Mouse (Mus musculus) midbrain, embryonic 12.5 days (tissue): ENCODE results near the gene Apoc2. TPM values are rescaled to one million over a fixed set of nuclear protein-coding genes. Genes with fewer than 3 reads are reported as not detected.
"Not testable (repeated sequence)": the region's sequence is repeated elsewhere in the genome, so short reads cannot be mapped to it uniquely, and the experiment has no call there.

Experiments
- ATAC-seq: fragments of 200-750 bp; cut with Nextera tagmentation; 2 replicates; pipeline ENCODE4 v1.8.0; 2017; ENCODE audit warnings: low read depth, moderate TSS enrichment, moderate library complexity; ENCODE audit not compliant: low FRiP score
- H3K27ac ChIP-seq: fragments of 300-500 bp; sonication (generic); replicated peaks from 2 replicates; pipeline ENCODE4 v1.5.1; 2016; ENCODE audit warnings: mild to moderate bottlenecking
- H3K27me3 ChIP-seq: fragments of 300-500 bp; sonication (generic); 2 replicates; pipeline ENCODE4 v1.6.1; 2016; ENCODE audit warnings: mild to moderate bottlenecking
- H3K36me3 ChIP-seq: fragments of 300-500 bp; sonication (generic); 2 replicates; pipeline ENCODE4 v1.6.1; 2016
- H3K4me1 ChIP-seq: fragments of 300-500 bp; sonication (generic); 2 replicates; pipeline ENCODE4 v1.6.1; 2016
- H3K4me2 ChIP-seq: fragments of 300-500 bp; sonication (generic); replicated peaks from 2 replicates; pipeline ENCODE4 v1.6.1; 2016; ENCODE audit warnings: mild to moderate bottlenecking, moderate library complexity
- H3K4me3 ChIP-seq: fragments of 300-500 bp; sonication (generic); 2 replicates; pipeline ENCODE4 v1.5.1; 2016; ENCODE audit warnings: mild to moderate bottlenecking
- H3K9ac ChIP-seq: fragments of 300-500 bp; sonication (generic); replicated peaks from 2 replicates; pipeline ENCODE4 v1.6.1; 2016; ENCODE audit warnings: mild to moderate bottlenecking, moderate library complexity
- H3K9me3 ChIP-seq: fragments of 300-500 bp; sonication (generic); 2 replicates; pipeline ENCODE4 v1.6.1; 2016; ENCODE audit warnings: mild to moderate bottlenecking
- WGBS: fragments of 180-500 bp; shearing (Covaris S2); methylation state at CpG from one replicate; pipeline ENCODE4 v1.1.7; 2016; 5-methylcytosine and 5-hydroxymethylcytosine counted together
- polyA plus RNA-seq: library from polyadenylated mRNA; unstranded; fragments of >200 nt; fragmentation: Nextera tagmentation; extraction: Ambion mirVana; gene quantifications from 2 replicates; pipeline ENCODE4 v1.2.1, GENCODE M21; 2016

The Apoc2 gene
- polyA plus RNA-seq, 1 experiment from 2014 or later, result not detected

GRCm38 (mm10) chr7:19686927-19687583, 9.3 kb upstream of the Apoc2 start:
- not testable (repeated sequence) for H3K4me2 ChIP-seq, H3K27me3 ChIP-seq, H3K9ac ChIP-seq, H3K27ac ChIP-seq, H3K4me1 ChIP-seq, H3K36me3 ChIP-seq, H3K4me3 ChIP-seq, ATAC-seq, H3K9me3 ChIP-seq
- 80% methylated on average over 8 of the region's 8 CpGs for WGBS

- H3K36me3 ChIP-seq, result no peaks in the 10 kb centered on the region
- 92% methylated on average over 6 of the region's 6 CpGs for WGBS
- no peaks in the 10 kb centered on the region for H3K4me1 ChIP-seq
- H3K4me2 ChIP-seq, result no peak overlapping the region
- no peaks in the 10 kb centered on the region for H3K9me3 ChIP-seq
- no peak overlapping the region for H3K4me3 ChIP-seq
- H3K27ac ChIP-seq, result no peak overlapping the region
- ATAC-seq, result no peak
- H3K27me3 ChIP-seq, result no peaks in the 10 kb centered on the region
- no peak overlapping the region for H3K9ac ChIP-seq
Measured at GRCm38 (mm10) chr7:19686521-19686920, 8.8 kb upstream of the Apoc2 start.

GRCm38 (mm10) chr7:19685374-19685773, 7.6 kb upstream of the Apoc2 start:
- 68% methylated on average over 4 of the region's 4 CpGs for WGBS
- ATAC-seq, result no peak
- H3K4me3 ChIP-seq, result no peak overlapping the region
- H3K9ac ChIP-seq, result no peak overlapping the region
- no peaks in the 10 kb centered on the region for H3K4me1 ChIP-seq
- no peak overlapping the region for H3K4me2 ChIP-seq
- no peak overlapping the region for H3K27ac ChIP-seq
- no peaks in the 10 kb centered on the region for H3K9me3 ChIP-seq
- H3K27me3 ChIP-seq, result no peaks in the 10 kb centered on the region
- H3K36me3 ChIP-seq, result no peaks in the 10 kb centered on the region

GRCm38 (mm10) chr7:19683771-19684201, 6.0 kb upstream of the Apoc2 start:
- Histone ChIP-seq H3K9me3 (no peaks in the 10 kb centered on the region), H3K4me1 (no peaks in the 10 kb centered on the region), H3K36me3 (no peaks in the 10 kb centered on the region), H3K4me3 (no peak overlapping the region), H3K9ac (no peak overlapping the region), H3K27me3 (no peaks in the 10 kb centered on the region), H3K4me2 (no peak overlapping the region), H3K27ac (no peak overlapping the region)
- no peak for ATAC-seq
- 87% methylated on average over 6 of the region's 6 CpGs for WGBS

GRCm38 (mm10) chr7:19682979-19683378, 5.2 kb upstream of the Apoc2 start:
- H3K4me1 ChIP-seq, result no peaks in the 10 kb centered on the region
- 83% methylated on average over 3 of the region's 3 CpGs for WGBS
- H3K36me3 ChIP-seq, result no peaks in the 10 kb centered on the region
- no peaks in the 10 kb centered on the region for H3K27me3 ChIP-seq
- no peak for ATAC-seq
- no peak overlapping the region for H3K27ac ChIP-seq
- H3K9me3 ChIP-seq, result no peaks in the 10 kb centered on the region
- H3K4me2 ChIP-seq, result no peak overlapping the region
- H3K9ac ChIP-seq, result no peak overlapping the region
- H3K4me3 ChIP-seq, result no peak overlapping the region

GRCm38 (mm10) chr7:19681202-19681694, 3.5 kb upstream of the Apoc2 start, which contains the start of the genes Gm44805 and Apoc4:
TSS of gene Gm44805 (minus strand) at chr7:19681423.
TSS of gene Apoc4 (minus strand) at chr7:19681479.
- no peak within 1 kb of the TSS for H3K4me3 ChIP-seq
- no peaks in the 10 kb centered on the region for H3K27me3 ChIP-seq
- H3K4me2 ChIP-seq, result no peak within 1 kb of the TSS
- H3K9me3 ChIP-seq, result no peaks in the 10 kb centered on the region
- H3K27ac ChIP-seq, result no peak within 1 kb of the TSS
- 61% methylated on average over 8 of the region's 8 CpGs for WGBS
- ATAC-seq, result no peak
- no peaks in the 10 kb centered on the region for H3K36me3 ChIP-seq
- H3K9ac ChIP-seq, result no peak within 1 kb of the TSS
- H3K4me1 ChIP-seq, result no peaks in the 10 kb centered on the region

- WGBS, result 87% methylated on average over 2 of the region's 2 CpGs
- Histone ChIP-seq H3K27me3 (no peaks in the 10 kb centered on the region), H3K4me1 (no peaks in the 10 kb centered on the region), H3K4me3 (no peak overlapping the region), H3K9ac (no peak overlapping the region), H3K9me3 (no peaks in the 10 kb centered on the region), H3K36me3 (no peaks in the 10 kb centered on the region), H3K4me2 (no peak overlapping the region), H3K27ac (no peak overlapping the region)
- ATAC-seq, result no peak
Measured at GRCm38 (mm10) chr7:19680702-19681101, 3.0 kb upstream of the Apoc2 start.

GRCm38 (mm10) chr7:19678901-19679300, 1.2 kb upstream of the Apoc2 start:
- H3K27me3 ChIP-seq, result no peaks in the 10 kb centered on the region
- H3K4me1 ChIP-seq, result no peaks in the 10 kb centered on the region
- H3K9ac ChIP-seq, result no peak overlapping the region
- no peak overlapping the region for H3K4me3 ChIP-seq
- H3K36me3 ChIP-seq, result no peaks in the 10 kb centered on the region
- ATAC-seq, result no peak
- no peaks in the 10 kb centered on the region for H3K9me3 ChIP-seq
- WGBS, result 82% methylated on average over 3 of the region's 3 CpGs
- H3K27ac ChIP-seq, result no peak overlapping the region
- H3K4me2 ChIP-seq, result no peak overlapping the region

- 82% methylated on average over 1 of the region's 1 CpGs for WGBS
- no peaks in the 10 kb centered on the region for H3K4me1 ChIP-seq
- no peak overlapping the region for H3K4me2 ChIP-seq
- no peak overlapping the region for H3K4me3 ChIP-seq
- no peak overlapping the region for H3K9ac ChIP-seq
- H3K27me3 ChIP-seq, result no peaks in the 10 kb centered on the region
- H3K36me3 ChIP-seq, result no peaks in the 10 kb centered on the region
- H3K9me3 ChIP-seq, result no peaks in the 10 kb centered on the region
- no peak for ATAC-seq
- no peak overlapping the region for H3K27ac ChIP-seq
Measured at GRCm38 (mm10) chr7:19676662-19677061, 1.1 kb downstream of the Apoc2 start.

- Histone ChIP-seq H3K9ac (no peak overlapping the region), H3K9me3 (no peaks in the 10 kb centered on the region), H3K4me3 (no peak overlapping the region), H3K27me3 (no peaks in the 10 kb centered on the region), H3K4me2 (no peak overlapping the region), H3K36me3 (no peaks in the 10 kb centered on the region), H3K27ac (no peak overlapping the region), H3K4me1 (no peaks in the 10 kb centered on the region)
- no peak for ATAC-seq
- WGBS, result 82% methylated on average over 10 of the region's 10 CpGs
Measured at GRCm38 (mm10) chr7:19675824-19676223, 1.9 kb downstream of the Apoc2 start.

GRCm38 (mm10) chr7:19673083-19673699, 4.5 kb downstream of the Apoc2 start:
- ATAC-seq, result no peak
- Histone ChIP-seq H3K36me3 (no peaks in the 10 kb centered on the region), H3K27ac (no peak overlapping the region), H3K4me3 (no peak overlapping the region), H3K9ac (no peak overlapping the region), H3K27me3 (no peaks in the 10 kb centered on the region), H3K9me3 (no peaks in the 10 kb centered on the region), H3K4me1 (peaks cover 5% of the 10 kb centered on the region; the same call in 1 of the 2 replicates), H3K4me2 (no peak overlapping the region)
- WGBS, result 67% methylated on average over 14 of the region's 14 CpGs

GRCm38 (mm10) chr7:19671511-19671910, 6.2 kb downstream of the Apoc2 start:
- WGBS, result 67% methylated on average over 10 of the region's 10 CpGs
- Histone ChIP-seq H3K36me3 (no peaks in the 10 kb centered on the region), H3K4me3 (no peak overlapping the region), H3K4me2 (no peak overlapping the region), H3K27me3 (0 out of 2 replicates have a peak, but pooled peaks cover 3% of the 10 kb centered on the region), H3K27ac (no peak overlapping the region), H3K9ac (no peak overlapping the region), H3K4me1 (peaks cover 5% of the 10 kb centered on the region; the same call in 1 of the 2 replicates), H3K9me3 (no peaks in the 10 kb centered on the region)
- no peak for ATAC-seq
